Mouse (Mus musculus) CH12.LX (cell line): ENCODE measurements around the gene Mef2d. TPM values are rescaled to one million over a fixed set of nuclear protein-coding genes. Genes with fewer than 3 reads are reported as not detected.
A peak's percentile ranks its signal among the peaks of the same experiment; 100 is the strongest.

Experiments
- DNase-seq: peaks from one replicate; pipeline ENCODE4 v3.0.0-alpha.2; 2013; ENCODE audit errors: extremely low read depth
- H3K27ac ChIP-seq: 2 replicates; pipeline ENCODE4 v1.5.1; 2012; ENCODE audit warnings: low read depth, mild to moderate bottlenecking, control low read depth, moderate library complexity; ENCODE audit not compliant: insufficient read depth
- H3K27me3 ChIP-seq: replicated peaks from 2 replicates; pipeline ENCODE3; 2012; ENCODE audit warnings: inconsistent platforms
- H3K36me3 ChIP-seq, 2 experiments: replicated peaks in 1 of 2; 2 replicates each; pipeline versions ENCODE3 to v1.6.1; 2012; ENCODE audit warnings: inconsistent platforms in 1 of 2, low read length in 1 of 2, mild to moderate bottlenecking in 1 of 2, mixed read lengths in 1 of 2, moderate library complexity in 1 of 2; ENCODE audit not compliant: control insufficient read depth in 1 of 2, insufficient read depth in 1 of 2
- H3K4me1 ChIP-seq, 2 experiments: 2 replicates each; pipeline ENCODE4 v1.6.1; 2012; ENCODE audit warnings: inconsistent platforms in 1 of 2, moderate library complexity in 1 of 2; ENCODE audit not compliant: insufficient read depth in 2 of 2, control insufficient read depth in 1 of 2
- H3K4me2 ChIP-seq: 2 replicates; pipeline ENCODE4 v1.6.1; 2012; ENCODE audit warnings: low read depth, mild to moderate bottlenecking, control low read depth; ENCODE audit not compliant: poor library complexity, insufficient read depth, severe bottlenecking
- H3K4me3 ChIP-seq, 3 experiments: fragments of 150-350 bp in 1 of 3; sonication (generic) in 1 of 3; replicated peaks in 1 of 3; 2 replicates each; pipeline versions ENCODE3 to v1.5.1; 2011 to 2012; ENCODE audit warnings: low read depth in 2 of 3, low read length in 2 of 3, mild to moderate bottlenecking in 2 of 3, moderate library complexity in 2 of 3, control low read depth in 1 of 3, improper control_type of control experiment in 1 of 3, inconsistent platforms in 1 of 3, mixed read lengths in 1 of 3; ENCODE audit not compliant: poor library complexity in 1 of 3
- H3K79me2 ChIP-seq: replicated peaks from 2 replicates; pipeline ENCODE4 v1.6.1; 2012; ENCODE audit warnings: mild to moderate bottlenecking, moderate library complexity; ENCODE audit not compliant: control insufficient read depth, poor library complexity, insufficient read depth, severe bottlenecking; ENCODE audit errors: extremely low read depth
- H3K9ac ChIP-seq: 2 replicates; pipeline ENCODE4 v1.6.1; 2012; ENCODE audit warnings: low read depth, mild to moderate bottlenecking, control low read depth, moderate library complexity; ENCODE audit not compliant: insufficient read depth
- H3K9me3 ChIP-seq: replicated peaks from 2 replicates; pipeline ENCODE3; 2012; ENCODE audit warnings: low read length, inconsistent platforms, mixed read lengths
- BHLHE40 ChIP-seq: IDR thresholded peaks from 2 replicates; pipeline ENCODE4 v1.6.1; 2011; ENCODE audit warnings: mild to moderate bottlenecking, low read depth, low read length, improper control_type of control experiment
- CHD1 ChIP-seq: IDR thresholded peaks from 2 replicates; pipeline ENCODE4 v1.6.1; 2012; ENCODE audit warnings: low read depth, low read length, improper control_type of control experiment, inconsistent platforms
- CHD2 ChIP-seq: IDR thresholded peaks from 2 replicates; pipeline ENCODE4 v1.6.1; 2011; ENCODE audit warnings: low read length, improper control_type of control experiment
- CTCF ChIP-seq, 2 experiments: IDR thresholded peaks in 1 of 2; conservative IDR thresholded peaks in 1 of 2; 2 replicates each; pipeline ENCODE4 v1.5.1; 2011 to 2012; ENCODE audit warnings: low read depth in 2 of 2, low read length in 2 of 2, improper control_type of control experiment in 1 of 2, inconsistent platforms in 1 of 2, mild to moderate bottlenecking in 1 of 2, moderate library complexity in 1 of 2
- E2F4 ChIP-seq: IDR thresholded peaks from 2 replicates; pipeline ENCODE4 v1.6.1; 2011; ENCODE audit warnings: low read depth, low read length, improper control_type of control experiment; ENCODE audit not compliant: insufficient replicate concordance
- ELF1 ChIP-seq: IDR thresholded peaks from 2 replicates; pipeline ENCODE4 v1.6.1; 2014; ENCODE audit warnings: low read depth, mild to moderate bottlenecking, inconsistent platforms, low read length, improper control_type of control experiment
- EP300 ChIP-seq: IDR thresholded peaks from 2 replicates; pipeline ENCODE4 v1.6.1; 2011; ENCODE audit warnings: low read length, improper control_type of control experiment
- ETS1 ChIP-seq: conservative IDR thresholded peaks from 2 replicates; pipeline ENCODE4 v1.6.1; 2012; ENCODE audit warnings: low read depth, mild to moderate bottlenecking, inconsistent platforms, low read length, improper control_type of control experiment, moderate library complexity
- GABPA ChIP-seq: IDR thresholded peaks from 2 replicates; pipeline ENCODE4 v1.6.1; 2012; ENCODE audit warnings: low read depth, low read length, improper control_type of control experiment, inconsistent platforms; ENCODE audit not compliant: insufficient replicate concordance
- HCFC1 ChIP-seq: IDR thresholded peaks from 2 replicates; pipeline ENCODE4 v1.6.1; 2012; ENCODE audit warnings: low read depth, mild to moderate bottlenecking, inconsistent platforms, low read length, improper control_type of control experiment
- IRF4 ChIP-seq: IDR thresholded peaks from 2 replicates; pipeline ENCODE4 v1.6.1; 2014; ENCODE audit warnings: low read depth, mild to moderate bottlenecking, inconsistent platforms, low read length, improper control_type of control experiment
- JUN ChIP-seq: IDR thresholded peaks from 2 replicates; pipeline ENCODE4 v1.6.1; 2011; ENCODE audit warnings: low read depth, mild to moderate bottlenecking, low read length, improper control_type of control experiment, moderate library complexity; ENCODE audit not compliant: insufficient read depth
- JUND ChIP-seq: conservative IDR thresholded peaks from 2 replicates; pipeline ENCODE4 v1.6.1; 2011; ENCODE audit warnings: low read depth, low read length, improper control_type of control experiment
- KAT2A ChIP-seq: IDR thresholded peaks from 2 replicates; pipeline ENCODE4 v1.6.1; 2012; ENCODE audit warnings: low read length, improper control_type of control experiment, inconsistent platforms; ENCODE audit not compliant: insufficient replicate concordance
- MAFK ChIP-seq: IDR thresholded peaks from 2 replicates; pipeline ENCODE4 v1.6.1; 2011; ENCODE audit warnings: low read length, improper control_type of control experiment; ENCODE audit not compliant: insufficient replicate concordance
- MAX ChIP-seq: IDR thresholded peaks from 2 replicates; pipeline ENCODE4 v1.6.1; 2011; ENCODE audit warnings: low read length, improper control_type of control experiment
- MAZ ChIP-seq: IDR thresholded peaks from 2 replicates; pipeline ENCODE4 v1.6.1; 2012; ENCODE audit warnings: low read depth, mild to moderate bottlenecking, inconsistent platforms, low read length, improper control_type of control experiment, moderate library complexity
- MEF2A ChIP-seq: IDR thresholded peaks from 2 replicates; pipeline ENCODE4 v1.6.1; 2014; ENCODE audit warnings: low read depth, mild to moderate bottlenecking, inconsistent platforms, low read length, improper control_type of control experiment, borderline replicate concordance
- MXI1 ChIP-seq: IDR thresholded peaks from 2 replicates; pipeline ENCODE4 v1.6.1; 2011; ENCODE audit warnings: mild to moderate bottlenecking, low read depth, low read length, improper control_type of control experiment
- MYC ChIP-seq: IDR thresholded peaks from 2 replicates; pipeline ENCODE4 v1.6.1; 2011; ENCODE audit warnings: low read depth, mild to moderate bottlenecking, improper control_type of control experiment, low read length
- NELFE ChIP-seq: IDR thresholded peaks from 2 replicates; pipeline ENCODE4 v1.6.1; 2011; ENCODE audit warnings: low read depth, low read length, improper control_type of control experiment
- NRF1 ChIP-seq: IDR thresholded peaks from 2 replicates; pipeline ENCODE4 v1.6.1; 2014; ENCODE audit warnings: low read depth, mild to moderate bottlenecking, inconsistent platforms, low read length, improper control_type of control experiment, moderate library complexity
- PAX5 ChIP-seq: IDR thresholded peaks from 2 replicates; pipeline ENCODE4 v1.6.1; 2012; ENCODE audit warnings: low read length, inconsistent platforms, mixed read lengths
- POLR2A ChIP-seq: IDR thresholded peaks from 2 replicates; pipeline ENCODE4 v1.6.1; 2011; ENCODE audit warnings: low read depth, mild to moderate bottlenecking, improper control_type of control experiment, low read length
- POLR2AphosphoS2 ChIP-seq: IDR thresholded peaks from 2 replicates; pipeline ENCODE4 v1.6.1; 2011; ENCODE audit warnings: low read depth, low read length, improper control_type of control experiment
- RAD21 ChIP-seq: IDR thresholded peaks from 2 replicates; pipeline ENCODE4 v1.6.1; 2011; ENCODE audit warnings: low read depth, mild to moderate bottlenecking, low read length, improper control_type of control experiment, moderate library complexity
- RCOR1 ChIP-seq: conservative IDR thresholded peaks from 2 replicates; pipeline ENCODE4 v1.6.1; 2012; ENCODE audit warnings: low read depth, mild to moderate bottlenecking, inconsistent platforms, low read length, improper control_type of control experiment
- SIN3A ChIP-seq: IDR thresholded peaks from 2 replicates; pipeline ENCODE4 v1.6.1; 2012; ENCODE audit warnings: low read length, improper control_type of control experiment, inconsistent platforms
- SMC3 ChIP-seq: IDR thresholded peaks from 2 replicates; pipeline ENCODE4 v1.6.1; 2011; ENCODE audit warnings: low read depth, low read length, improper control_type of control experiment
- TBP ChIP-seq: conservative IDR thresholded peaks from 2 replicates; pipeline ENCODE4 v1.6.1; 2011; ENCODE audit warnings: low read depth, low read length, improper control_type of control experiment
- TCF12 ChIP-seq: IDR thresholded peaks from 2 replicates; pipeline ENCODE4 v1.6.1; 2014; ENCODE audit warnings: low read depth, mild to moderate bottlenecking, inconsistent platforms, low read length, improper control_type of control experiment
- UBTF ChIP-seq: IDR thresholded peaks from 2 replicates; pipeline ENCODE4 v1.6.1; 2012; ENCODE audit warnings: low read depth, mild to moderate bottlenecking, inconsistent platforms, low read length, improper control_type of control experiment, moderate library complexity
- USF1 ChIP-seq: IDR thresholded peaks from 2 replicates; pipeline ENCODE4 v1.6.1; 2014; ENCODE audit warnings: low read depth, mild to moderate bottlenecking, inconsistent platforms, low read length, improper control_type of control experiment
- USF2 ChIP-seq: conservative IDR thresholded peaks from 2 replicates; pipeline ENCODE4 v1.6.1; 2011; ENCODE audit warnings: low read depth, low read length, improper control_type of control experiment
- ZC3H11A ChIP-seq: IDR thresholded peaks from 2 replicates; pipeline ENCODE4 v1.6.1; 2012; ENCODE audit warnings: low read depth, mild to moderate bottlenecking, inconsistent platforms, low read length, improper control_type of control experiment
- ZKSCAN1 ChIP-seq: IDR thresholded peaks from 2 replicates; pipeline ENCODE4 v1.6.1; 2012; ENCODE audit warnings: low read depth, inconsistent platforms, low read length, improper control_type of control experiment, borderline replicate concordance
- ZMIZ1 ChIP-seq: IDR thresholded peaks from 2 replicates; pipeline ENCODE4 v1.6.1; 2012; ENCODE audit warnings: low read depth, mild to moderate bottlenecking, inconsistent platforms, low read length, improper control_type of control experiment
- ZNF384 ChIP-seq: IDR thresholded peaks from 2 replicates; pipeline ENCODE4 v1.6.1; 2012; ENCODE audit warnings: low read depth, low read length, improper control_type of control experiment, inconsistent platforms
- dilution Hi-C: fragments of 300-500 bp; cut with MboI; formaldehyde crosslinking; loops from 2 replicates; pipeline ENCODE4 v1.14.3; 2020; ENCODE audit warnings: low sequenced_read_pairs; ENCODE audit not compliant: extremely low pct_unique_long_range_greater_than_20kb, extremely low pct_ligation_motif_present
- in situ Hi-C: fragments of 300-500 bp; cut with MboI; formaldehyde crosslinking; loops from 3 replicates; pipeline ENCODE4 v1.14.3; 2019; ENCODE audit warnings: low sequenced_read_pairs, low pct_ligation_motif_present, low pct_unique_long_range_greater_than_20kb, mixed read lengths
- polyA plus RNA-seq: library from polyadenylated mRNA; unstranded; fragments of >175 nt; gene quantifications from 2 replicates; pipeline ENCODE4 v1.2.1, GENCODE M21; 2012; ENCODE audit warnings: low read depth; ENCODE audit not compliant: insufficient read length
- total RNA-seq, 2 experiments: library from RNA; depleted of rRNA; stranded (reverse); fragments of 300-350 nt in 1 of 2; fragments of >200 nt in 1 of 2; gene quantifications; 2 replicates each; pipeline ENCODE4 v1.2.3; 2012 to 2014

The Mef2d gene
- total RNA-seq (2012; rRNA removed) (10.9 and 11.0 TPM in 2 replicates), total RNA-seq (2014; rRNA removed) (4.3 and 4.8 TPM in 2 replicates), polyA plus RNA-seq (51.2 and 75.8 TPM in 2 replicates)

GRCm38 (mm10) chr3:88141787-88142523 lies at the start of gene Mef2d:
Gene Mef2d (plus strand): TSS chr3:88142372.
- Histone ChIP-seq H3K4me1 (peaks cover 25 to 59% of the 10 kb centered on the region in 2 experiments), H3K9me3 (no peaks in the 10 kb centered on the region), H3K27ac (peak within 1 kb of the TSS; percentile 92), H3K36me3 (peaks cover 2 to 17% of the 10 kb centered on the region in 2 experiments), H3K9ac (peak within 1 kb of the TSS; percentile 89), H3K4me2 (peak within 1 kb of the TSS; percentile 99), H3K4me3 (peak within 1 kb of the TSS; percentile 73 to 96 (median 88)), H3K27me3 (no peaks in the 10 kb centered on the region), H3K79me2 (peaks cover 45% of the 10 kb centered on the region)
- peak; percentile 97 for DNase-seq
- TF ChIP-seq BHLHE40 (peak; percentile 50; the same call in 1 of the 2 replicates), SMC3 (peak; percentile 31; the same call in 1 of the 2 replicates), CTCF (conservative IDR thresholded peaks at IDR 0.05 in 1 of 2, IDR thresholded peaks at IDR 0.05 in 1 of 2; ENCODE audit: low read depth in 2 of 2, low read length in 2 of 2) (peak in 1 of 2 experiments; percentile 55; a peak in 2 of 4 replicates), RAD21 (peak; percentile 21), HCFC1 (peak; percentile 32), KAT2A (peak; percentile 65; the same call in 1 of the 2 replicates), ELF1 (peak; percentile 45), NELFE (peak; percentile 63; the same call in 1 of the 2 replicates), MYC (peak; percentile 87; the same call in 1 of the 2 replicates), JUND (no peak), USF1 (no peak), CHD1 (no peak), CHD2 (peak; percentile 69), MAFK (no peak), NRF1 (peak; percentile 49), RCOR1 (no peak), POLR2AphosphoS2 (no peak), TBP (0 out of 2 replicates have a peak, but pooled peaks have one; percentile 51), SIN3A (peak; percentile 78), JUN (no peak), UBTF (peak; percentile 77), TCF12 (peak; percentile 78), E2F4 (no peak), ETS1 (peak; percentile 17), POLR2A (peak; percentile 57; the same call in 1 of the 2 replicates), IRF4 (0 out of 2 replicates have a peak, but pooled peaks have one; percentile 26), ZMIZ1 (no peak; the same call in 1 of the 2 replicates), MEF2A (peak; percentile 29; the same call in 1 of the 2 replicates), ZNF384 (no peak), MAZ (peak; percentile 96), EP300 (no peak), PAX5 (no peak), ZKSCAN1 (no peak), USF2 (no peak), MXI1 (peak; percentile 85), ZC3H11A (no peak), MAX (peak; percentile 80), GABPA (no peak)
- in situ Hi-C loops (no loop called here), dilution Hi-C loops (no loop called here)
